Mouse (Mus musculus) C2C12 (cell line): ENCODE results near the gene Dock10. TPM values are rescaled to one million over a fixed set of nuclear protein-coding genes. Genes with fewer than 3 reads are reported as not detected.

Experiments used
- H3K27me3 ChIP-seq: one replicate; pipeline ENCODE4 v1.6.1; 2011; ENCODE audit not compliant: control insufficient read depth, insufficient read depth, insufficient read length
- H3K36me3 ChIP-seq: one replicate; pipeline ENCODE4 v1.6.1; 2011; ENCODE audit not compliant: control insufficient read depth, insufficient read depth
- H3K4me3 ChIP-seq: one replicate; pipeline ENCODE4 v1.5.1; 2011; ENCODE audit warnings: mild to moderate bottlenecking, control low read depth; ENCODE audit not compliant: poor library complexity, insufficient read depth, severe bottlenecking
- H3K79me2 ChIP-seq: one replicate; pipeline ENCODE4 v1.6.1; 2011; ENCODE audit not compliant: control insufficient read depth, insufficient read depth
- H3K79me3 ChIP-seq: one replicate; pipeline ENCODE4 v1.6.1; 2011; ENCODE audit warnings: low read depth, control low read depth
- H3ac ChIP-seq: one replicate; pipeline ENCODE3; 2011; ENCODE audit warnings: low read depth; ENCODE audit not compliant: control insufficient read depth, insufficient read length
- CEBPB ChIP-seq: IDR thresholded peaks from one replicate; pipeline ENCODE4 v1.6.1; 2011; ENCODE audit warnings: low read depth, mild to moderate bottlenecking, control low read depth, moderate library complexity
- CTCF ChIP-seq: IDR thresholded peaks from one replicate; pipeline ENCODE4 v1.5.1; 2011; ENCODE audit not compliant: control insufficient read depth, insufficient read depth, insufficient read length
- FOSL1 ChIP-seq: IDR thresholded peaks from one replicate; pipeline ENCODE4 v1.8.0; 2011; ENCODE audit warnings: mild to moderate bottlenecking, low read length; ENCODE audit not compliant: poor library complexity, insufficient read depth, severe bottlenecking
- MAX ChIP-seq: IDR thresholded peaks from one replicate; pipeline ENCODE4 v1.6.1; 2011; ENCODE audit warnings: mild to moderate bottlenecking, control low read depth
- MYOD1 ChIP-seq: IDR thresholded peaks from one replicate; pipeline ENCODE4 v1.6.1; 2011; ENCODE audit warnings: low read depth; ENCODE audit not compliant: control insufficient read depth, insufficient read length
- MYOG ChIP-seq: IDR thresholded peaks from one replicate; pipeline ENCODE4 v1.6.1; 2011; ENCODE audit not compliant: control insufficient read depth, insufficient read length; ENCODE audit errors: extremely low read depth
- USF1 ChIP-seq: IDR thresholded peaks from one replicate; pipeline ENCODE4 v1.6.1; 2011; ENCODE audit warnings: low read depth, mild to moderate bottlenecking, control low read depth, moderate library complexity
- polyA plus RNA-seq: library from polyadenylated mRNA; unstranded; fragments of >200 nt; fragmentation: generic; extraction: Trizol; gene quantifications from one replicate; pipeline ENCODE4 v1.2.1, GENCODE M21; 2012; ENCODE audit warnings: missing spikeins

The Dock10 gene
- polyA plus RNA-seq, 1 experiment: 0.20 TPM

- Histone ChIP-seq H3K79me3 (no peaks in the 10 kb centered on the region), H3K27me3 (no peaks in the 10 kb centered on the region), H3ac (no peak overlapping the region), H3K4me3 (no peak overlapping the region), H3K79me2 (no peaks in the 10 kb centered on the region), H3K36me3 (no peaks in the 10 kb centered on the region)
- no peak for TF ChIP-seq MAX
- TF ChIP-seq CEBPB: peak; percentile 77
These were observed 150.8 kb downstream of the Dock10 start for GRCm38 (mm10) chr1:80607546-80607945.

- H3ac ChIP-seq: no peak overlapping the region
- no peaks in the 10 kb centered on the region for H3K79me3 ChIP-seq
- no peak overlapping the region for H3K4me3 ChIP-seq
- no peaks in the 10 kb centered on the region for H3K27me3 ChIP-seq
- H3K36me3 ChIP-seq: no peaks in the 10 kb centered on the region
- TF ChIP-seq CEBPB (peak; percentile 45), MAX (peak; percentile 55), USF1 (no peak), FOSL1 (peak; percentile 52)
- no peaks in the 10 kb centered on the region for H3K79me2 ChIP-seq
These were observed 152.1 kb downstream of the Dock10 start for GRCm38 (mm10) chr1:80606131-80606754.

- no peaks in the 10 kb centered on the region for H3K36me3 ChIP-seq
- no peak overlapping the region for H3ac ChIP-seq
- H3K79me2 ChIP-seq: no peaks in the 10 kb centered on the region
- TF ChIP-seq MYOG (no peak), CTCF (no peak), MAX (no peak), USF1 (no peak), FOSL1 (no peak), MYOD1 (no peak), CEBPB (no peak)
- H3K27me3 ChIP-seq: no peaks in the 10 kb centered on the region
- no peak overlapping the region for H3K4me3 ChIP-seq
- no peaks in the 10 kb centered on the region for H3K79me3 ChIP-seq
These were observed 154.0 kb downstream of the Dock10 start for GRCm38 (mm10) chr1:80604332-80604731.

GRCm38 (mm10) chr1:80603081-80603480 lies 155.2 kb downstream of the Dock10 start:
- Histone ChIP-seq H3K79me3 (no peaks in the 10 kb centered on the region), H3K79me2 (no peaks in the 10 kb centered on the region)
- TF ChIP-seq USF1 (no peak), MYOD1 (no peak), FOSL1 (peak; percentile 59), CTCF (no peak), MYOG (no peak), CEBPB (peak; percentile 35)

GRCm38 (mm10) chr1:80583281-80583680 lies 175.0 kb downstream of the Dock10 start:
- H3K27me3 ChIP-seq: no peaks in the 10 kb centered on the region
- no peaks in the 10 kb centered on the region for H3K79me2 ChIP-seq
- TF ChIP-seq MYOG (no peak), CTCF (no peak), CEBPB (no peak)
- no peaks in the 10 kb centered on the region for H3K36me3 ChIP-seq
- no peak overlapping the region for H3K4me3 ChIP-seq
- no peaks in the 10 kb centered on the region for H3K79me3 ChIP-seq
- H3ac ChIP-seq: no peak overlapping the region

More at GRCm38 (mm10) chr1:80603081-80603480, 155.2 kb downstream of the Dock10 start:
- Histone ChIP-seq H3K4me3 (no peak overlapping the region), H3K27me3 (no peaks in the 10 kb centered on the region), H3K36me3 (no peaks in the 10 kb centered on the region), H3ac (no peak overlapping the region)

- TF ChIP-seq MYOD1 (no peak), FOSL1 (no peak), MYOG (no peak), CTCF (no peak), USF1 (no peak), MAX (no peak), CEBPB (no peak)
- H3ac ChIP-seq: no peak overlapping the region
- no peaks in the 10 kb centered on the region for H3K79me3 ChIP-seq
- no peaks in the 10 kb centered on the region for H3K27me3 ChIP-seq
- H3K79me2 ChIP-seq: no peaks in the 10 kb centered on the region
- no peak overlapping the region for H3K4me3 ChIP-seq
- no peaks in the 10 kb centered on the region for H3K36me3 ChIP-seq
These were observed 176.1 kb downstream of the Dock10 start for GRCm38 (mm10) chr1:80582186-80582585.
